In genomic region chrX:97748251-97749016, GRCm38 (mm10) we compare ENCODE assay signal across 19 mouse cellular contexts.
A peak's percentile ranks its signal among the peaks of the same experiment; 100 is the strongest.
DNase-seq lines count a peak whose midpoint lies in the region; ATAC-seq lines count a peak whose summit lies in the region.
"Had no signal": no experiment of that assay in that cellular context is flagged by ENCODE, and none has a peak within 500 bp of the region (broad histone marks: within the 10 kb centered on the region; RNA-seq: fewer than 3 reads in every experiment).

No protein-coding gene starts in this region.

- H3K4me3 ChIP-seq in heart, embryonic 12.5 days: no peak overlapping the region
- H3K4me3 ChIP-seq: forebrain, embryonic 13.5 days; hindbrain, embryonic 12.5 days; liver, embryonic 12.5 days; midbrain, embryonic 12.5 days; myocyte had no signal

- WGBS in heart, embryonic 12.5 days: 67% methylated on average over 3 of the region's 3 CpGs

- H3K4me2 ChIP-seq in heart, embryonic 12.5 days: no peak overlapping the region
- H3K4me2 ChIP-seq: forebrain, embryonic 13.5 days; hindbrain, embryonic 12.5 days; liver, embryonic 12.5 days; lung, embryonic 14.5 days; midbrain, embryonic 12.5 days had no signal

- no peaks in the 10 kb centered on the region for H3K4me1 ChIP-seq in heart, embryonic 12.5 days (replicated peaks)
- H3K4me1 ChIP-seq: forebrain, embryonic 13.5 days; hindbrain, embryonic 12.5 days; liver, embryonic 12.5 days; midbrain, embryonic 12.5 days had no signal

- peak; percentile 26 for DNase-seq in heart, adult 8-10 months (ENCODE audit: low spot score)
- peak; percentile 20 for DNase-seq in urinary bladder, postnatal 14 days (ENCODE audit: low spot score)
- no peak for DNase-seq in urinary bladder, postnatal 4 days (ENCODE audit: low spot score in 2 of 2)
- peak; percentile 46 for DNase-seq in kidney, postnatal 14 days
- no peak for DNase-seq in frontal cortex, postnatal 36 days (ENCODE audit: low spot score in 2 of 2)
- no peak for DNase-seq in neural tube, embryonic 10.5 days (ENCODE audit: extremely low spot score, low spot score)
- DNase-seq: cerebellum, adult 18-20 months; cerebellum, postnatal 36 days; left cerebral cortex, postnatal 4 days; lung, embryonic 14.5 days; retina, postnatal 1 day; thymus, adult 18-20 months had no signal

- no peaks in the 10 kb centered on the region for H3K9me3 ChIP-seq in heart, embryonic 12.5 days (replicated peaks)
- H3K9me3 ChIP-seq: forebrain, embryonic 13.5 days; hindbrain, embryonic 12.5 days; liver, embryonic 12.5 days; midbrain, embryonic 12.5 days had no signal

- no peaks in the 10 kb centered on the region for H3K27me3 ChIP-seq in heart, embryonic 12.5 days (replicated peaks)
- H3K27me3 ChIP-seq: forebrain, embryonic 13.5 days; hindbrain, embryonic 12.5 days; liver, embryonic 12.5 days; midbrain, embryonic 12.5 days had no signal

- H3K9ac ChIP-seq in heart, embryonic 12.5 days: no peak overlapping the region
- H3K9ac ChIP-seq: forebrain, embryonic 13.5 days; hindbrain, embryonic 12.5 days; liver, embryonic 12.5 days; lung, embryonic 14.5 days; midbrain, embryonic 12.5 days had no signal

- no peak overlapping the region for H3K27ac ChIP-seq in heart, embryonic 12.5 days (ENCODE audit: poor library complexity, severe bottlenecking)
- H3K27ac ChIP-seq: forebrain, embryonic 13.5 days; hindbrain, embryonic 12.5 days; liver, embryonic 12.5 days; midbrain, embryonic 12.5 days had no signal

- no peaks in the 10 kb centered on the region for H3K36me3 ChIP-seq in heart, embryonic 12.5 days
- H3K36me3 ChIP-seq: hindbrain, embryonic 12.5 days; liver, embryonic 12.5 days; midbrain, embryonic 12.5 days had no signal

- ATAC-seq in heart, embryonic 12.5 days (ENCODE audit: insufficient number of reproducible peaks, low FRiP score): no peak
- ATAC-seq: forebrain, embryonic 13.5 days; inflammation-experienced regulatory T-cells, adult 6 months; liver, embryonic 12.5 days had no signal

Comparison
In these comparisons a context has a peak if more than half of its experiments do, and no peak if none do; other contexts are left out.
1. DNase-seq: peak in heart, adult 8-10 months (single experiment), urinary bladder, postnatal 14 days (single experiment) and kidney, postnatal 14 days (single experiment); none in urinary bladder, postnatal 4 days (0 of 2), frontal cortex, postnatal 36 days (0 of 2) and neural tube, embryonic 10.5 days (single experiment).